Mouse (Mus musculus): ENCODE data around the gene Btbd7. TPM values are rescaled to one million over a fixed set of nuclear protein-coding genes. Genes with fewer than 3 reads are reported as not detected.

Btbd7 gene
- 10 to 100 TPM; 55.0 to 64.7 TPM for total RNA-seq (2023)

DNA sequence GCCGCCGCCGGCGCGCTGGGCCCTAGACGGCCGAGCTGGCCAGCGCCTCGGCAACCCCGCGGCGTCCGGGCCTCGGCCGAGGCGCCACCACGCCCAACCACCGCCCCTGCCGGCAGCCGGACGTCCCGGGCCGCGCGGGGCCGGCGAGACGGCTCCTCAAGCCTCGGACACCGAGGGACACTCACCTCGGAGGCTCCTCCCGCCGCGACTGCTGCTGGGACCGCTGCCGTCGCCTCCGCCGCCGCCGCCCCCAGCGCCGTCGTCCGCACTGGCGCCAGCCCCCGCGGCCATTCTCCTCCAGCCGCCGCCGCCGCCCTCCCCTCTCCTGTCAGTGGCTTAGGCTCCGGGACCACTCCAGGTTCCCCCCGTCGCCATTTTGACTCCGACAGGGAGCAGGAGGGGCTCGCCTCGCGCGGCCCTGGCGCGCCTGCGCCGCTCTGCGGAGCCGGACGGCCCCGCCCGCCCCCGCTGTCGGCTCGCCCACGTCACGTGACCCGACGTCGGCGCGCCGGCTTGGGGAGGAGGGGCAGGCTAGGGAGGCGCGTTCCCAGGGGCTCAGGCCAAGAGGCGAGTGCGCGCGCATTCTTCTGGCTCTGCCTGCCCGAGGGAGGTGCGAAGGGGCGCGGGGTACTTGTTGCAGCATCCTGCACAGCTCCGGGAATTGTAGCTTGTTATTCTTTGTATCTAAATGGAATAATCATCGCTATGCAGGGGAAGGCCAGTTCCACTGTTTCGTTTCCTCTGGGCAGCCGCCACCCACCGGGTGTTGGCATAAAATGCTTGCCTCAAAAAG lies at the start of gene Btbd7:
Btbd7 (minus strand) TSS at position 441 of the 793 bp plus-strand sequence.

GRCm38 (mm10) chr12:102899091-102899490 lies 20.8 kb upstream of the Btbd7 start, which contains the start of gene Cox8c:
Gene Cox8c, plus strand, starts transcription at chr12:102899316.

GRCm38 (mm10) chr12:102758403-102758756 lies 119.9 kb downstream of the Btbd7 start, which contains the start of gene Gm20604:
Gene Gm20604, minus strand, starts transcription at chr12:102758672.

GRCm38 (mm10) chr12:102757689-102758402 lies 120.4 kb downstream of the Btbd7 start, which contains the start of the genes Gm28051, Gon7 and Ubr7:
Gene Gm28051, minus strand, starts transcription at chr12:102757765.
Gene Gon7, minus strand, starts transcription at chr12:102757803.
Gene Ubr7, plus strand, starts transcription at chr12:102757967.

GRCm38 (mm10) chr12:102743589-102744574 lies 134.4 kb downstream of the Btbd7 start, which contains the start of the genes Moap1 and Tmem251:
Gene Moap1, minus strand, starts transcription at chr12:102743661.
Gene Tmem251, plus strand, starts transcription at chr12:102743762.

Other genes starting within 250 kb of the Btbd7 start
- 10 to 100 TPM; 73.8 to 80.6 TPM for gene Itpk1, start 173.5 kb downstream of the Btbd7 start, total RNA-seq (2023)
- 1 to 10 TPM; 5.8 to 6.1 TPM for gene Moap1, start 134.8 kb downstream of the Btbd7 start, total RNA-seq (2023)
- gene Tmem251, start 134.7 kb downstream of the Btbd7 start, total RNA-seq (2023) = 10 to 100 TPM; 10.5 to 10.9 TPM
- gene Gm28051, start 120.7 kb downstream of the Btbd7 start, total RNA-seq (2023) = 1 to 10 TPM in 1 of 2 experiments, not detected in 1; 3.6 TPM
- 10 to 100 TPM; 20.8 to 23.1 TPM for gene Gon7, start 120.7 kb downstream of the Btbd7 start, total RNA-seq (2023)
- 10 to 100 TPM; 21.2 to 21.8 TPM for gene Ubr7, start 120.5 kb downstream of the Btbd7 start, total RNA-seq (2023)
- gene Gm20604, start 119.8 kb downstream of the Btbd7 start, total RNA-seq (2023) = 1 to 10 TPM; 3.9 to 4.7 TPM
- not detected for gene Cox8c, start 20.8 kb upstream of the Btbd7 start, total RNA-seq (2023)
- not detected for gene Unc79, start 70.4 kb upstream of the Btbd7 start, total RNA-seq (2023)